Mouse (Mus musculus): ENCODE measurements around the gene Tmprss11d.

- TF ChIP-seq CTCF (IDR thresholded peaks at IDR 0.05; ENCODE audit: control insufficient read depth, insufficient read depth, insufficient read length) (no peak), MAX (IDR thresholded peaks at IDR 0.05) (no peak), USF1 (IDR thresholded peaks at IDR 0.05; ENCODE audit: low read depth) (no peak), FOSL1 (IDR thresholded peaks at IDR 0.05; ENCODE audit: insufficient read depth, low read length, poor library complexity, severe bottlenecking) (no peak), MYOG (IDR thresholded peaks at IDR 0.05; ENCODE audit: control insufficient read depth, extremely low read depth, insufficient read length) (no peak), MYOD1 (IDR thresholded peaks at IDR 0.05; ENCODE audit: control insufficient read depth, insufficient read length, low read depth) (no peak)
These were observed at the start of gene Tmprss11d for GRCm38 (mm10) chr5:86373320-86373719.

Measured in C2C12 (cell line).